Mouse (Mus musculus) layer of hippocampus, postnatal 14 days (tissue): Measurements from ENCODE around the gene Rbbp4. TPM values are rescaled to one million over a fixed set of nuclear protein-coding genes. Genes with fewer than 3 reads are reported as not detected.

Experiments
- DNase-seq, 2 experiments: peaks; one replicate each; pipeline ENCODE4 v3.0.0; 2021 to 2022; ENCODE audit warnings: low spot score in 2 of 2, mixed read lengths in 1 of 2
- total RNA-seq, 2 experiments: library from RNA; stranded (reverse); gene quantifications; 2 replicates each; pipeline ENCODE4 v1.2.3; 2021

The Rbbp4 gene
- total RNA-seq, 2 experiments from 2014 or later: 130 to 131 TPM

- no peak for DNase-seq
Measured at GRCm38 (mm10) chr4:129296066-129296465, 39.1 kb downstream of the Rbbp4 start.

GRCm38 (mm10) chr4:129295188-129295587 lies 40.0 kb downstream of the Rbbp4 start:
- no peak for DNase-seq

GRCm38 (mm10) chr4:129293702-129294101 lies 41.5 kb downstream of the Rbbp4 start:
- no peak for DNase-seq

GRCm38 (mm10) chr4:129292831-129293230 lies 42.3 kb downstream of the Rbbp4 start:
- DNase-seq: no peak

GRCm38 (mm10) chr4:129289671-129290070 lies 45.5 kb downstream of the Rbbp4 start:
- no peak for DNase-seq

GRCm38 (mm10) chr4:129288067-129288466 lies 47.1 kb downstream of the Rbbp4 start:
- no peak for DNase-seq

- no peak for DNase-seq
Measured at GRCm38 (mm10) chr4:129287472-129287981, 47.6 kb downstream of the Rbbp4 start, which contains the start of gene Sync. Sync (plus strand) TSS chr4:129287617.

GRCm38 (mm10) chr4:129286683-129287471 lies 48.3 kb downstream of the Rbbp4 start:
- DNase-seq: no peak

GRCm38 (mm10) chr4:129286001-129286682 lies 49.0 kb downstream of the Rbbp4 start:
- DNase-seq: no peak

- DNase-seq: no peak
Measured at GRCm38 (mm10) chr4:129284685-129285084, 50.5 kb downstream of the Rbbp4 start.

GRCm38 (mm10) chr4:129283226-129283625 lies 51.9 kb downstream of the Rbbp4 start:
- no peak for DNase-seq

GRCm38 (mm10) chr4:129282786-129283185 lies 52.4 kb downstream of the Rbbp4 start:
- no peak for DNase-seq

- peak; percentile 95 to 96 for DNase-seq
Measured at GRCm38 (mm10) chr4:129276453-129276865, 58.7 kb downstream of the Rbbp4 start.

- DNase-seq: no peak
Measured at GRCm38 (mm10) chr4:129272756-129273046, 62.5 kb downstream of the Rbbp4 start.

- no peak for DNase-seq
Measured at GRCm38 (mm10) chr4:129271991-129272755, 63.0 kb downstream of the Rbbp4 start.

- no peak for DNase-seq
Measured at GRCm38 (mm10) chr4:129268698-129269097, 66.5 kb downstream of the Rbbp4 start.

GRCm38 (mm10) chr4:129266821-129267220 lies 68.3 kb downstream of the Rbbp4 start:
- DNase-seq: no peak

- no peak for DNase-seq
Measured at GRCm38 (mm10) chr4:129266191-129266590, 69.0 kb downstream of the Rbbp4 start.

GRCm38 (mm10) chr4:129263225-129264021 lies 71.7 kb downstream of the Rbbp4 start:
- no peak for DNase-seq

- DNase-seq: no peak
Measured at GRCm38 (mm10) chr4:129261196-129261595, 74.0 kb downstream of the Rbbp4 start, which contains the start of gene C77080. C77080 (minus strand) TSS chr4:129261404.

GRCm38 (mm10) chr4:129260678-129261077 lies 74.5 kb downstream of the Rbbp4 start:
- no peak for DNase-seq
